Mouse (Mus musculus) right cerebral cortex, postnatal 25 days (tissue): ENCODE measurements around the gene Cabp1.
A peak's percentile ranks its signal among the peaks of the same experiment; 100 is the strongest.

Experiments used
- DNase-seq: peaks from one replicate; pipeline ENCODE4 v3.0.0; 2022

Cabp1 gene

GRCm38 (mm10) chr5:115208601-115209000 is 14.4 kb upstream of the Cabp1 start:
- DNase-seq: no peak

GRCm38 (mm10) chr5:115207892-115208291 is 13.7 kb upstream of the Cabp1 start:
- no peak for DNase-seq

- no peak for DNase-seq
Measured at GRCm38 (mm10) chr5:115207244-115207643, 13.1 kb upstream of the Cabp1 start.

GRCm38 (mm10) chr5:115204562-115205311 is 10.6 kb upstream of the Cabp1 start:
- DNase-seq: peak; percentile 65

DNA sequence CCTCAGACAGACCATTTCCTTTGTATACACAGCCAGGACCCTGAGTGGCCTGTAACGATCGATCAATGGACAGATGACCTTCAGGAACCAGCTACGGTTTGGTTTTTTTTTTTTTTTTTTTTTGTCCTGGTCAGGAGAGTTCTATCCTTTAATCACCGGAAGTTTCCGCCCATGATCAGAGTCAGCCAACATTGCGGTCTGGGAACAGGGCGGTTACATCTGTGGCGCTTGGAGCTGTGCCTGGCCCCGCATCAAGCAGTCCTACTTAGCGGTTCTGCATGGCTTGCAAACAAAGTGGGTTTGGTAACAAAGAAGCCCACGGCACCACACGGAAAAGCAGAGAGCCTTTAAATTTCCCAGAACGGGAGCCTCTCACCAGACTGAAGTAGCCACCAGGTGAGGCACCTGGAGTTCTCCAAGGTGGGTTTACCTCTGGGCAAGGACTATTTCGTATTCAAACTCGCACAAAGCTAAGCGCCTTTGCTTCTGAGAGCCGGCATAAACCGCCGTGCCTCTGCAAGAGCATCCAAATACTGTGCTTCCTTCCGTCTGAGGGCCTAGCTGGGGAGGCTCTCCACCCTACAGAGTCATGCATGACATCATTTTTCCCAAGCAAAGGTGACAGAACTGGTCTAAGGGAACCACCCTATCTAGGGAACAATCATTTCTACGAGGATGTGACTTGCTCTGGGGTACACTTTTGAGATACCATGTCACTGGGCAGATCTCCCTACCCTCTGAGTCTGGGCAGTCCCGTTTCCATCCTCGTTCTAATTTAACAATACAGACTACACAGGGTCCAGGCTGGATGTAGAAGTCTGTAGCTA is 9.8 kb upstream of the Cabp1 start:
- no peak for DNase-seq

GRCm38 (mm10) chr5:115194626-115195221 is 543 bp upstream of the Cabp1 start:
- no peak for DNase-seq

GRCm38 (mm10) chr5:115193226-115193625 is 955 bp downstream of the Cabp1 start:
- DNase-seq: peak; percentile 72

DNA sequence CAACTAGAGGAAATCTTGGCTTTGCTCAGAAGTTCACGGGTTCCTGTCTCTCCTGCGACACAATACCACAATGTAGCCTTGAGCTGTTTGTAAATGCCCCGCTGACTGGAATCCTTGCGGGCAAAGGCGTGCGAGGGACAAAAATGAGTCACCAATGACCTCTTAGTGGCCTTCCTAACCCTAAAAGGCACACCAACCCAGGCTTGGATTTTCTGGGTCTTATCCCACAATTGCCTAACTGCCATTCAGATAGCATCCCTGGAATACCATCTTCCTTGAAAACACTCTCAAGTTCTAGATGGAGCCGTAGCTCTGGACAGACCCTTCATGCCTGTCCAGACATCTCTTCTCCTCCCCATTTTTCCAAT is 1.4 kb downstream of the Cabp1 start:
- no peak for DNase-seq

DNA sequence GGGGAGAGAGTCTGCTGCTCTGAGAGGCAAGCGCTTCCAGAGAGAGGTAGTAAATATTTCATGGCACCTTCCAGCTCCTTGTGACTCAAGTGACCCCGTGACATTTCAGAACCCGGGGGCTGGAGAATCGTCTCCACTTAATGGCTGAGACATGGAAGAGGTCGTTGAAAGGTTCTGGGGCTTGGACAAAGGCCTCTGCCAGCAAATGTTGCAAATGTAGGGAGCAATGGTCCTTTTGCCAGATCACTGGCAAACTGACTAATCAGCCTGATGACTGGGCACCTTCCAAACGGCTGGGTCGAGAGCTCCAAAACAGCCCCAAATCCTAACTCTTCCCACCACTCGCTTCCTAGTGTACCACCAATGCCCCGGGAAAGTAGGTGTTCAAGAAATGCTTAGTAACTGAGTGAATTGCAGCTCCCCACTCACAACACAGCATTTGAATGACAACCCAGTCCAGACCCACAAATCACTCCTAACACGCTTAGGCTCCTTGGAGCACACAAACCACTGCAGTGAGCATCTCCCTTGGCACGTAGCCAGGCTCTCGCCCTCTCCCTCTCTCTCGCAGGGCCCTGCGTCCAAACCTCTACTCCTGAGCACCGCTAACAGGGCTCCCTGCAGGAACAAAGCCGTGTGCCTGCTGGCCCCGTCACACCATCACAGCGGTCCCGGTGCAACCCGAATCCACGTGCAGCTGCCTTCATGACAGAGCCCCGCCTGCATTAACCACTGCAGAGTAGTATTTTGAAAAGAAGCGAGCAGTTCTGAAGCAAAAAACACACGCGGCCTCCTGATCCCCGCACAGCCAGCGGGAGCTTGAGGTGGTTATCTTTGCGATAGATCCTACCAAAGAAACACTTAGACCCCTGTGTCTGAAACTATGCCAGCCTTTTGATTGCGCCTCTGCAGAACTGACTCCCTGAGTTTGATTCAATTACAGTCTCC is 2.0 kb downstream of the Cabp1 start:
- DNase-seq: no peak

DNA sequence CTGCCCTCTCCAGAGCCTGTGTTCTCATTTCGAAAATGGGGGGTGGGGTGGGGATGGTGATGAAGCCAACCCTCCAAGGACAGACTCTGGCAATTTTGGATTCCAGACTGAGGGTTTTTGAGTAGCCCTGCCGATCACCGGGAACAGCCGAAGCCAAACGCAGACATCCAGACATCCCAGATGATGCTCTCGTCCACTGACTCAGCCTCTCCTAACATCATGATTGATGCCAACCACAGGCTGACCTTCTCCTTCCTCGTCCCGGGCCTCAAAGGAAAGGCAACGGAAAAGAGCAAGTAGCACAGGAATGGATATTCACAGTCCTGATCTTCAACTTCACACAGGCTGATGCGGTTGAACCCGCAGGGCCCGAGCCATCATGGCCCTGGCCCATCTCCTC is 4.1 kb downstream of the Cabp1 start:
- DNase-seq: no peak

- DNase-seq: no peak
Measured at GRCm38 (mm10) chr5:115188824-115189223, 5.4 kb downstream of the Cabp1 start.

DNA sequence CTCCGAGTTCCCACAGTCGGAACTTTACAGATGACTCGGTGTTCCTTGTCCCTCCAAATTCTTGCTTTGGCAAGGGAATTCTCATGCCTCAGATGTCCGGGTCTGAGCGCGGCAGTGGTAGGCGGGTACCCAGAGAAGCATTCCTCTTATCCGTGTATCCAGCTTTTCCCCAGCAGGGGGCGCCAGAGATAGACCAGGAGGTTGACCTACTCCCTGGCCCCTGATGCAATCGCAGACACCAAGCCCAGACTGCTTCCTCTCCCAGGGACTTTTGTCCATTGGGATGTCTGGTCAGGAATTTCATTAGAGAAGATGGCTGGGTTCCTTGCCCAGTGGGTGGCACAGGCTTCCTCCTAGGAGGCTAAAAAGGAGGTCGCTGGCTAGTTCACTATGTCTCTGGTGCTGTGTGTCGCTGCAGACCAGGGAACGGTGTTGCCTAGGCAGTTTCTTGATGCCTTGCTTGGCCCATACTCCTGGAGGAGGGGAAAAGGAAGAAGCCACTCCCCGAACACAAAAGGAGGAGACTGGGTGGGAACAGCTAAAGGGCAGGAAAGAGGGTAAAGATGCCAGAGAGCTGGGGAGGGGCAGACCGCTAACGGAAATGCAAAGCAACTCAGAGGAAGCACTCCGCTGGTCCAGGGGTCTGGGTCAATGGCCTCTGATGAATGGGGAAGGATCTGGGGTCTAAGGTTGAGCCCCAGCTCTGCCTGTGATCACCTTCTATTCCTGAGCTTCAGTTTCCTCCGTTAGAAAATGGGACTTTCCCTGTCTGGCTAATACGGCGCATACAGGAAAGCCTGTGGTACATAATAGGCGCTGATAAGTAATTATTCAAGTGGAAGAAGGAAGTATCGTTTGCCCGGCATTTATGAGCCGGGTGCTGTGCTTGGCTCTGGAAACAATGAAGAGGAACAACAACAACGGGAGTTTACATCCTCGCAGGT is 6.7 kb downstream of the Cabp1 start:
- peak; percentile 85 for DNase-seq

DNA sequence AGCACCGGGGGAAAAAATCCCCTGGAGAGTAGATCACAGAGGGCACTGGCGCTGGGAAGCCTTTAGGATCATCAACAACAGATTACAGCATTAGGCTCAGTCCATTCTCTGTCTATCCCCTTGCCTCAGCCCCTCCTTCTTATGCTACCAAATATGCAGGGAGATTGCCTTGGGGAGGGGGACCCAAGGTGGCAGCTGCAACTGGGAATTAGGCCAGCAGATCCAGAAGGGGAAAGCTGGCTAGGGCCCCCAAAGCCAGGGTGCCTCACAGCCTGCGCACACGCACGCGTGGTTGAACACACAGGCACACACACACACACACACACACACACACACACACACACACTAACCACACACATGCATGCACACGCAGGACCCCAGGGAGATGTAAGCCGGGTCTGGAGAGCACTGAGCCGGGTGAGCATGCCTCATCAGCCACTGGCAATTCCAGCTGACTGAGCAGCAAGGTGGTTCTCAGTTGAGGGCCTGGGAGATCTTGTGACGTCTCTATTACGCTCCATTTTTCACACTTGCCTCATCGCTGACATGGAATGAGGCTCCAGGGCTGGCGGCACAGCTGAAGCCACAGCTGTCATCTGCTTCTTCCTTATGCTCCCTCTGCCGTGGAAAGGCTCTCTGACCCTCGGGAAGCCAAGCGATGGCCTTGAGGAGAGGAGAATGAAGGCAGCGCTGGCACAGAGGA is 7.7 kb downstream of the Cabp1 start:
- DNase-seq: no peak

- no peak for DNase-seq
Measured at GRCm38 (mm10) chr5:115184726-115185125, 9.5 kb downstream of the Cabp1 start.

GRCm38 (mm10) chr5:115183482-115183881 is 10.7 kb downstream of the Cabp1 start:
- DNase-seq: no peak

- no peak for DNase-seq
Measured at GRCm38 (mm10) chr5:115182925-115183324, 11.3 kb downstream of the Cabp1 start.

GRCm38 (mm10) chr5:115181248-115181940 is 12.8 kb downstream of the Cabp1 start:
- DNase-seq: no peak

GRCm38 (mm10) chr5:115179596-115179995 is 14.6 kb downstream of the Cabp1 start:
- no peak for DNase-seq

GRCm38 (mm10) chr5:115177866-115178265 is 16.3 kb downstream of the Cabp1 start:
- DNase-seq: no peak

DNA sequence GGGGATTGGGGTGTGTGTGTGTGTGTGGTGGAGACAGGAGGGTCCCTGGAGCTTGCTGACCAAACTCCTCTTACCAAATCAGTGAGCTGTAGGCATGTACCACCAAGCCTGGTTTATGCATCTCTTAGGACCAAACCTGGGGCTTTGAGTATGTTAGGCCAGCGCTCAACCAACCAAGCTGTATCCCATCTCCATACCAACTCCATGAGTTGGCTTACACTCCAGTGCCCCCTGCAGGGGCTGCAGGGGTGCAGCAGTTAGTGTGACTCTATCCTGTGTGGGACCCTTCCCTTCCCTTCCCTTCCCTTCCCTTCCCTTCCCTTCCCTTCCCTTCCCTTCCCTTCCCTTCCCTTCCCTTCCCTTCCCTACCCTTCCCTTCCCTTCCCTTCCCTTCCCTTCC is 19.6 kb downstream of the Cabp1 start:
- DNase-seq: no peak
